Mouse (Mus musculus) neural tube, embryonic 14.5 days (tissue): Measurements from ENCODE around the gene Twf1. TPM values are rescaled to one million over a fixed set of nuclear protein-coding genes. Genes with fewer than 3 reads are reported as not detected.

ENCODE experiments used
- ATAC-seq: fragments of 200-750 bp; cut with Nextera tagmentation; 2 replicates; pipeline ENCODE4 v1.8.0; 2017; ENCODE audit warnings: low read depth, mild to moderate bottlenecking, moderate TSS enrichment, moderate library complexity
- H3K27ac ChIP-seq: fragments of 300-500 bp; sonication (generic); 2 replicates; pipeline ENCODE4 v1.5.1; 2014; ENCODE audit warnings: low read depth, mild to moderate bottlenecking, control low read depth, low read length, moderate library complexity, mixed read lengths
- H3K27me3 ChIP-seq: fragments of 300-500 bp; sonication (generic); 2 replicates; pipeline ENCODE4 v1.6.1; 2014; ENCODE audit warnings: low read length; ENCODE audit not compliant: control insufficient read depth, insufficient read depth
- H3K36me3 ChIP-seq: fragments of 300-500 bp; sonication (generic); 2 replicates; pipeline ENCODE4 v1.6.1; 2014; ENCODE audit warnings: low read length, mixed read lengths; ENCODE audit not compliant: control insufficient read depth, insufficient read depth
- H3K4me1 ChIP-seq: fragments of 300-500 bp; sonication (generic); 2 replicates; pipeline ENCODE4 v1.6.1; 2014; ENCODE audit warnings: low read length; ENCODE audit not compliant: control insufficient read depth, insufficient read depth
- H3K4me2 ChIP-seq: fragments of 300-500 bp; sonication (generic); 2 replicates; pipeline ENCODE4 v1.6.1; 2014; ENCODE audit warnings: mild to moderate bottlenecking, low read depth, low read length, control low read depth
- H3K4me3 ChIP-seq: fragments of 300-500 bp; sonication (generic); 2 replicates; pipeline ENCODE4 v1.5.1; 2014; ENCODE audit warnings: low read depth, low read length, control low read depth, mixed read lengths
- H3K9ac ChIP-seq: fragments of 300-500 bp; sonication (generic); replicated peaks from 2 replicates; pipeline ENCODE4 v1.6.1; 2014; ENCODE audit warnings: low read depth, mild to moderate bottlenecking, control low read depth, low read length, mixed read lengths
- H3K9me3 ChIP-seq: fragments of 300-500 bp; sonication (generic); 2 replicates; pipeline ENCODE4 v1.6.1; 2016; ENCODE audit warnings: low read length; ENCODE audit not compliant: control insufficient read depth
- WGBS: fragments of 180-500 bp; shearing (Covaris S2); extraction: QIAGEN DNeasy Blood & Tissue Kit; methylation state at CpG from one replicate; pipeline ENCODE4 v1.1.7; 2014; 5-methylcytosine and 5-hydroxymethylcytosine counted together
- polyA plus RNA-seq: library from polyadenylated mRNA; unstranded; fragments of >200 nt; fragmentation: Nextera tagmentation; extraction: Ambion mirVana; gene quantifications from 2 replicates; pipeline ENCODE4 v1.2.1, GENCODE M21; 2014

Gene Twf1
- polyA plus RNA-seq, 1 experiment from 2014 or later = 75.5 TPM

DNA sequence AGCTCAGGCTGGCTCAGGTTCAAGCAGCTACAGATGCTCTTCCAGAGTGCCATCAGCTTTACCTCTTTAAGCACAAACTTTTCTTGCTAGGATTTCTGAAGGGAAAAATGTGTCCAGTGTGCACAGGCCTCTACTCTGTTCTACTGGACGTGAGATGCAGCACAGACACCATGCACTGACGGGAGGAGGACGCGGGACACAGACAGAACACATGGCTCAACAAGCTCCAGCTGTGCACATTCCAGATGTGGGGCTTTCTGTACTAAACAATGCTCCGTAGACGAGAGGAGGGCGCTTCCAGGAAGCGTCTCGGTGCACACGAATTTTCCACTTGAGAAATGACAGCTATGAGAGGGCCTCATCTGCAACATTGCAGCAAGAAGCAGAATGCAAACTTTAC is 6.5 kb downstream of the Twf1 start:
- H3K27ac ChIP-seq = no peak overlapping the region
- peaks cover 57% of the 10 kb centered on the region for H3K36me3 ChIP-seq
- H3K9me3 ChIP-seq = no peaks in the 10 kb centered on the region
- no peak overlapping the region for H3K4me2 ChIP-seq
- no peak overlapping the region for H3K9ac ChIP-seq
- H3K27me3 ChIP-seq = no peaks in the 10 kb centered on the region
- peaks cover 3% of the 10 kb centered on the region; the same call in 1 of the 2 replicates for H3K4me1 ChIP-seq
- WGBS = 88% methylated on average over 10 of the region's 10 CpGs
- no peak overlapping the region for H3K4me3 ChIP-seq
- no peak for ATAC-seq

DNA sequence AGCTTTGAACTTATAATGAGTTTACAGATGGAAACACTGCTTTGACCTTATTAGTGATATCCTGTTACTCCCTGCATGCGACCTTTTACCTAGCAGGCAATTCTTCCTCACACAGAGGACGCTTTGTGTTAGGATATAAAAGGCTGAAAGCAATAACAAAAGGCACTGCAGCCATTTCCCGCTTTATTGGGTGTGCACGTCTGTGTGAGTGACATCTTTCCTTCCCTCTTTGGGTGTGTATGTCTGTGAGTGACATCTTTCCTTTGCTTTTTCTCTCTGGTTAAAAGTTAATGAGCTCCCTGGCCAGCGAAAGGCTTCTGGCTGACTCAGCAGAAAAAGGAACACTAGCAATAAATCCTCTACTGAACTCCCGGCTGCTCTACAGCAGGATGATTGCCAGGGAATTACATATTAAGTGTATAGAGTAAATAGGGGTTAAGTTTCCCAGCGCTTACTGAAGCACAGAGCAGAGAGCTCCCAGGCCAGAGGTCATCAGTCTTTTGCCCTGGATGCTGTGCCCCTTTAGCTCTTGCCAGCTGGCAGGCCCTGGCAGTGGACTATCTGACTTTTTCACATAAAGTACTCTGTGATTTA is 7.6 kb downstream of the Twf1 start:
- no peaks in the 10 kb centered on the region for H3K27me3 ChIP-seq
- H3K4me2 ChIP-seq = no peak overlapping the region
- H3K27ac ChIP-seq = no peak overlapping the region
- no peak for ATAC-seq
- no peaks in the 10 kb centered on the region for H3K4me1 ChIP-seq
- H3K9ac ChIP-seq = no peak overlapping the region
- WGBS = 12% methylated on average over 7 of the region's 7 CpGs
- peaks cover 57% of the 10 kb centered on the region for H3K36me3 ChIP-seq
- no peak overlapping the region for H3K4me3 ChIP-seq
- H3K9me3 ChIP-seq = no peaks in the 10 kb centered on the region

DNA sequence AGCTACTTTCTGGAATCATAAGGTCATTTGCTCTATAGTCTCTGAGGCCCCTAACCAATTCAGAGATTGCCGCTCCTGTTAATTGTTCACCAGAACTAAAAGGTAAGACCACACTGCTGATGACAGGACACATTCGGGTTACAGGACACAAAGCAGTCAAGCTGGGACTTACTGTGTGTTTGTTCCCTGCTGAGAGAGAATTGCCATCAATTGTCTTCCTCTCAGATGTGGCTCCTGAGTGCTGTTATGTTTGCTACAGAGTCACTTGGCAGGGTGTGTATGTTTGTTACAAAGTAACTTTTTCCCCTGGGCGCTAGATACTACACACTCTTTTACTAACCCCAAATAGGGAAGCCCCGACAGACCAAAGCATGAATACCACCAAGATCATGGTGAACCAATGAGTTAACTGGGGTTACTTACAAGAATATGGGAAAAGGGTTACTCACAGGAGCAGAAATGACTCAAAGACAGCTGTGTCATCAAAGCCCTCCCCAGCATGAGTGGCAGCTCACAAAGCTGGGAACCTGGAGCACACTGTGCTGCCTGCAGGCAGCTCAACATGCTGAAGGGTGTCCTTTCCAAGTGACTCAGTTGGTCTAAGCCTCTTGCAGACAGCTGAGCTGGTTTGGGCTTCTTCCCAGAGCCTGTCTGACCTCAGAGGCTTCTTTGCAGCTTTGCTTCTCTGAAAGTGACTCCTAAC is 15.0 kb downstream of the Twf1 start:
- WGBS = 39% methylated on average over 4 of the region's 4 CpGs
- no peak for ATAC-seq

DNA sequence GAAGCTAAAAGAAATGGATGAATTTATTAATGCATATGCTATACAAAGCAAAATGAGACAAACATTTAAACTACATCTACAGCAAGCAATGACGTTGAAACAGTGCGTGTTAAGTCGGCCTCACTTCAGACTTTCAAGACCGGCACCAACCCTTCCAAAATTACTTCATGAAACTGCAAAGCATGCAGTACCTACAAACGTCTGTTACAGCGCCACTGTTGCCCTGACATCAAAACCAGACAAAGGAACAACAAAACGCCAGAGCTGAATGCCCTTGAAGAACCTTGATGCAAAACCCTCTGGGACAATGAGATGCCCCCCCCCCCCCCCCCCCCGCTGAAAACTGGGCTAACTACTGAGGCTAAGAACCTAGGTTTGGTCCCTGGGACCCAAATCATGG is 16.9 kb downstream of the Twf1 start:
- H3K4me1 ChIP-seq = no peaks in the 10 kb centered on the region
- 73% methylated on average over 7 of the region's 8 CpGs for WGBS
- H3K36me3 ChIP-seq = no peaks in the 10 kb centered on the region
- no peak overlapping the region for H3K27ac ChIP-seq
- no peaks in the 10 kb centered on the region for H3K9me3 ChIP-seq
- H3K4me3 ChIP-seq = no peak overlapping the region
- no peak overlapping the region for H3K4me2 ChIP-seq
- H3K27me3 ChIP-seq = no peaks in the 10 kb centered on the region
- ATAC-seq = no peak
- H3K9ac ChIP-seq = no peak overlapping the region

More for the DNA sequence above, 15.0 kb downstream of the Twf1 start:
- H3K27ac ChIP-seq = no peak overlapping the region
- H3K9me3 ChIP-seq = no peaks in the 10 kb centered on the region
- peaks cover under 1% of the 10 kb centered on the region; the same call in 1 of the 2 replicates for H3K36me3 ChIP-seq
- no peaks in the 10 kb centered on the region for H3K4me1 ChIP-seq
- no peak overlapping the region for H3K9ac ChIP-seq
- no peak overlapping the region for H3K4me3 ChIP-seq
- H3K27me3 ChIP-seq = no peaks in the 10 kb centered on the region
- no peak overlapping the region for H3K4me2 ChIP-seq

DNA sequence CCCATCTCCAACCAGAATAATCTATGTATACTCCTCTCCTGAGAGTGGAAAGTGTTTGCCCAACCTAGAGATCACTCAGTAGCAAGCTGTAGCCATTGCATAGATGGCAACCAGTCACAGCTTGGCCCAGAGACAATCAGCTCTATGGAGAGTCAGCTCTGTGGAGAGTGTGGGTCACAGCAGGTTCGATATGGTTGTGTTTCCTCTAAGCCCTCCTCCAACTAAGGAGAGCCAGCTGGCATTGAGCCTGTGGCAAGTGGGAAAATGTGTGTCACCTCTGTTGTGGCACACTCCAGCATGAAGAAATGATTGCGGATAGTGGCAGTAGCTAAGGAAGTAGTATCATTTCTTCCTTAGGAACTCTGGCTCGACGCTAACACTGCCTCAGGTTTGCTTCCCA is 18.2 kb downstream of the Twf1 start:
- Histone ChIP-seq H3K4me3 (no peak overlapping the region), H3K36me3 (no peaks in the 10 kb centered on the region), H3K9me3 (no peaks in the 10 kb centered on the region), H3K4me2 (no peak overlapping the region), H3K4me1 (no peaks in the 10 kb centered on the region), H3K27ac (no peak overlapping the region), H3K9ac (no peak overlapping the region), H3K27me3 (no peaks in the 10 kb centered on the region)
- 81% methylated on average over 4 of the region's 4 CpGs for WGBS
- no peak for ATAC-seq

DNA sequence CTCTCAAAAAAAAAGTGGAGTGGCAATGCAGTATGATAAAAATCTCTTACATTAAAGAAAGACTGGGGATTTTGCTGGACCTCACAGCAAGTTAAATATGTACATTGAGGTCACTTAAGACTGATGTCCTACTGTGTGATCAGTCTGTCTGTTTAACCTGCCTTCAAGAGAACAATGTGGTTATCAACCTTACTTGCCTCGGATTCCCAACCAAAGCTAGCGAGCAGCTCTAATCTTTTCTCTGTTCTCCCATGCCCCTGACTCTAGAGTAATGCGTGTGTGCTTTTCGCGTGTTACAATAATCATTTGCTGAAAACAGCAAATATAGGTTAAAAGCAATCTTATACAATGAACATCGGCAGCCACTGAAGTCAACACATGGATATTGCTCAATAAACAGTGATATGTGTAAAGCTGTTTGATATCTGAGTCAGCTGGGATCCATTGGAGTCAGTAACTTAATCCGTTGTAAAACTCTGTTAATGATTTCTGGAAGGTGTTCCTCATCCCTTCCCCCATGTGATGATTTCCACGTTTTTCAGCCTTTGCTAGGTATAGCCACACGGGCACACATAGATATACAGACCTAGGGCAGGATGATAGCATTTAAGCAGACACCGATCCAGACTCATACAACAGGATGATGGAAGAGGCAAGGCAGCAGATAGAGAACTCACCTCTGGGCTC is 21.1 kb downstream of the Twf1 start:
- Histone ChIP-seq H3K36me3 (no peaks in the 10 kb centered on the region), H3K9ac (no peak overlapping the region), H3K4me2 (no peak overlapping the region), H3K4me3 (no peak overlapping the region), H3K4me1 (no peaks in the 10 kb centered on the region), H3K27me3 (no peaks in the 10 kb centered on the region), H3K27ac (no peak overlapping the region), H3K9me3 (no peaks in the 10 kb centered on the region)
- ATAC-seq = no peak
- 94% methylated on average over 10 of the region's 10 CpGs for whole genome bisulfite sequencing

DNA sequence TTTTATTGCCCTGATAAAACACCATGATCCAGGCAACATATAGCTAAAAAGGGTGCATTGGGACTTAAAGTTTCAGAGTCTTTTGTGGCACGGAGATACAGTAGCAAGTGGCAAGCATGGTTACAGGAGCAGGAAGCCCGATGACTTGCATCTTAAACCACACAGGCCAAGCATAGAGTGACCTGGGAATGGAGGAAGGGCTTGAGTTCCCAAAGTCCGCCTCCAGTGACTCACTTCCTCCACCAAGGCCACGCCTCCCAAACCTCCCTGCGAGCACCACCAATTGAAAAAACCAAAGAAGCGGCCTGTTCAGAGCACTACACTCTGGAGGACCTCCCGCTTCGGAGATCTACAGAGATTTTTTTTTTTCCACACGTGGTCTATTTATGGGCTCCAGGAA is 23.8 kb downstream of the Twf1 start:
- no peak for ATAC-seq
- no peaks in the 10 kb centered on the region for H3K4me1 ChIP-seq
- 90% methylated on average over 9 of the region's 9 CpGs for WGBS
- H3K9me3 ChIP-seq = no peaks in the 10 kb centered on the region
- H3K4me3 ChIP-seq = no peak overlapping the region
- H3K27me3 ChIP-seq = no peaks in the 10 kb centered on the region
- no peak overlapping the region for H3K4me2 ChIP-seq
- H3K9ac ChIP-seq = no peak overlapping the region
- no peaks in the 10 kb centered on the region for H3K36me3 ChIP-seq
- no peak overlapping the region for H3K27ac ChIP-seq

DNA sequence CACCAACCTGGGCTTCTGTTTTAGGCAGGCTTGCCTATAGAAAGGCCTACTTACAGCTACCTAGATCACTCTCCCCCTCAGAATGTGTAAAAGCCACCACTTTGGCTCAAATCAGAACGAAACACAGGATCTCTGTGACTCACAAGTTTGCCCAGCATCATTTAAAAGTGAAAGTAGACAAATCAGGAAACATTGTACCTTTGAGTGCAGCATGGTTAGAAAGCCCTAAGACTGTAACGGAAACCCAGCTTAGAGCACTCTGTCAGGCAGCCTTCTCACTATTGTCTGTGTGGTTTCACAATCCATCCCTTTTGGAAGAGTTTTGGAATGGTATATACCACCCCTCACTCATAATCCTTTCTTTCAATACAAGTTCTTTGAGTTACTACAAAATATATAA is 24.8 kb downstream of the Twf1 start:
- no peak for ATAC-seq
- H3K9ac ChIP-seq = no peak overlapping the region
- no peak overlapping the region for H3K27ac ChIP-seq
- H3K4me2 ChIP-seq = no peak overlapping the region
- 89% methylated on average over 2 of the region's 2 CpGs for WGBS
- no peaks in the 10 kb centered on the region for H3K9me3 ChIP-seq
- H3K36me3 ChIP-seq = no peaks in the 10 kb centered on the region
- H3K27me3 ChIP-seq = no peaks in the 10 kb centered on the region
- H3K4me3 ChIP-seq = no peak overlapping the region
- no peaks in the 10 kb centered on the region for H3K4me1 ChIP-seq
